Mouse (Mus musculus): Measurements from ENCODE around the gene Ttc30a2.

Ttc30a2 gene

DNA sequence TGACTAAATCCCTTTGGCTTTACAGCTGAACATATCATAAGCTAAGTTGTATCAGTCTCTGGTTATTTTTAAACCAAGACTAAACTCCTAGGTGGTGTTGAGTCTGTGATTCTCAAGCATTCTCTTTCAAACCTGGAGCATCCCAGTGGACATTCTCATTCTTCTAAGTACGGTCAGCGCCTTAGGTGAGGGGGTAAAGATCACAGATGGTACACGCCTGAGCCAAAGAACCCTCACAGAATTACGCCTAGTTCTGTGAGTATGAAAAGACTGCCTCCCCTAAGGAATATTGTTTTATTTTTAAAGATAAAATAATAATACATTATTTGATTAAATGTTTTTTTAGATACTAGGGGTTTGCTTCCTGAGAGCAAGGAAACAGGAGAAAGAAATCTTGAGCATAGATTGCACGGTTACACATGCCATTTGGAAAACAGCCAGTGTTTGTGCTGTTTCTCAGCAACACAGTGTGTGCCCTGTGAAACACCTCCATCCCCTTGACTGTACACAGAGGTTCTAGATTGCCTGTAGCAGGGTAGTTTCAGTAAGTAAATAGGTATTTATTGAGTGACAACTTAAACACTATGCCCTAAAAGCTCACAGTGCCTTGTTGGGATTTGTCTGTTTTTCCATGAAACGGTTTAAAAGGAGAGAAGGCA is 48.1 kb downstream of the Ttc30a2 start:
- DNase-seq (ENCODE audit: low read depth, low spot score) = no peak

DNA sequence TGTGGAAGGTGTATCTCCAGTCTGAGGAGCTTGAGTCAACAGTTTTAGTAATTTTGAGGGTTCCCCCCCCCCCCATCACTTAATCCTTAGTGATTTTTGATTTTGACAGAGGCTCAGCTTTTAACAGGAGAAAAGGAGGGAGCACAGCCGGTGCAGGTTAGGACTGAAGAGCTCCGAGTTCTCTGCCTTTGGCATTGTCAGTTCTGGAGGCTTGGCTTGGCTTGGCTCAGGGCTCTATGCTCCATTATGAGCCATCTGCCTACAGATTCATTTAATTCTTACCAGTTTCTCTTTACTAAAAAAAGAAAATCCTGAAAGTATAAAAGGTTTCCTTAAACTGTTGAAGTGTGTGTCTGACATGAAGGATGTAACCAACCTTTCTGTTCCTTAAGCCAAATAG is 48.8 kb downstream of the Ttc30a2 start:
- DNase-seq (ENCODE audit: low read depth, low spot score) = no peak

DNA sequence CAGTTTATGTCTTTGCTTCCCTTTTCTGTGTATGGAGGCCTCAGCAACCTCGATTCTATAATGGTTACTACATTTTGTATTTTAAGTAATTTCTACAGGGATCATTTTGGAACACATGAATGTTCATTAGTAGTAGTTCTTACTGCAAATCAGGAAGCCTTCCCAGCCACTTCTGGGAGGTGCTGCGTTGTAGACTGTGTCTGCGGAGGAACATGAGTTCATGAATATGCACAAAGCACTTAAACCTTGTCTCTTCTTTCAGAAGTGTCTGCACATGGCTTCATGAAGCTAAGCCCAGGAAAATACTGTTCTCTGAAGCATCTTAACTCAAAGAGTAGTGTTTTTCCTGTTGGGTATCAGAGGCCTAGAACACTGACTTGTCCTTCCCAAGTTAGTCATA is 50.0 kb downstream of the Ttc30a2 start:
- no peak for DNase-seq (ENCODE audit: low read depth, low spot score)

DNA sequence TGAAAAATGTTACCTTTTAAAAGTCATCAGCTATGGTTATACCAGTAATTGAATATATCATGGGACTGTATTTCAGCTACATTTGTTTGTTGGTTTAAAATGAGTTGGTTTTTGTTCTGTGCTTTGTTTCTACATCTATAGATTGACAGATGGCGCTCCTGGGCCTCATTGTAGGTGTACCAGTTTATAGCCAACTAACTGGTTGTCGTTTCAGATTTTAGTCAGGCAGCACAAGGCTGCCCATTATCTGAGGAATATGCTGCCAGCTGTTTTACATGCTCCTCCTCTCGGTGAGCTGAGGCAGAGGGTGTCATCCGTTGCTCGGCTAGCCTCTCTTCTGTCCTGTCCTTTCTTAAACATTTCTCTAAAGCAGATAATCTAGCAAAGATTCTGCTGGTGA is 51.9 kb downstream of the Ttc30a2 start:
- DNase-seq (ENCODE audit: low read depth, low spot score) = no peak
